Mouse (Mus musculus): ENCODE measurements at regions not wholly inside any gene's neighbourhood (a gene's known extent, or its start where the extent isn't known, plus 50 kb on each side); places are given as distances from the start of the nearest gene placed in this dataset.

DNA sequence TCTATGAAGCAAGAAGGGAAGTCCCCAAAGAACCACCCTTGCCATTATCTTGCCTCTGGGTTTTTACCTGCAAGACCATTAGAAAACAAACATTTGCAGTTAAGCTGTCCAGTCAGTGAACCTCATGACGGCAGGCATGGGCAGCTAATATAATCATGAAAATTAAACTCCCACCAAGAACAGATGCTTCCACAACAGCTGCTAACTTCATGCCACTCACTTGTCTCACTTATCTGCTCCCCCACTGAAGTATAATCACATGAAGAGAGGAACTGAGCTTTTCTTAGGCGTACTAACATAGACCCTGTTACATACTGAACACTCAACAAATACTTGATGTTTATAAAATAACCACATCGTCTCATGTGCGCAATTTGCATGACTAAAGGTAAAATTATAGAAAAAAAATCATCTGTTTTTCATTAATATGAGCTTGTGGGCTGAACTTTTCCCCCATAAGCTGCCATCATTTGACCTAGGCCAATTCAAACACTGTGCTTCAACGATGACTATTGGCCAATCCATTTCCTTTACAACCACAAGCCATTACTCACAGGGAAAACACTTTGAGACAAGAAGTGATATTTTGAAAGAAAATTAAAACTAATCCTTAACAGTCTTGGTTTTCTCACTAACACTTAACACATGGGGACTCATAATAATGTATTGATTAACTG, 267.1 kb downstream of the Nuf2 start:
- Histone ChIP-seq H3K79me2 (ENCODE audit: control insufficient read depth, insufficient read depth, low read length, poor library complexity) (no peaks in the 10 kb centered on the region), H3K4me1 (ENCODE audit: control insufficient read depth in 1 of 2, insufficient read depth in 2 of 2, low read length in 2 of 2) (no peaks in the 10 kb centered on the region), H3K9ac (ENCODE audit: control insufficient read depth, low read depth, low read length, poor library complexity, severe bottlenecking) (no peak overlapping the region), H3K9me3 (replicated peaks; ENCODE audit: insufficient read depth, low read length) (no peaks in the 10 kb centered on the region), H3K27ac (ENCODE audit: control insufficient read depth, low read depth, low read length) (no peak overlapping the region), H3K4me3 (ENCODE audit: control insufficient read depth in 1 of 2, insufficient read depth in 1 of 2, low read depth in 2 of 2, low read length in 2 of 2) (no peak overlapping the region), H3K36me3 (ENCODE audit: control insufficient read depth in 1 of 2, insufficient read depth in 2 of 2, low read length in 2 of 2) (no peaks in the 10 kb centered on the region), H3K27me3 (ENCODE audit: control insufficient read depth in 1 of 2, insufficient read depth in 2 of 2, low read length in 2 of 2) (no peaks in the 10 kb centered on the region)
- no peak for DNase-seq (ENCODE audit: low read depth, low spot score)
- TF ChIP-seq EP300 (IDR thresholded peaks at IDR 0.05; ENCODE audit: low read depth in 1 of 2, low read length in 2 of 2) (no peak), MAZ (IDR thresholded peaks at IDR 0.05; ENCODE audit: low read depth, low read length) (no peak), NRF1 (IDR thresholded peaks at IDR 0.05; ENCODE audit: insufficient read depth, low read depth, low read length, poor library complexity, severe bottlenecking) (no peak), POLR2A (IDR thresholded peaks at IDR 0.05; ENCODE audit: control insufficient read depth in 1 of 2, insufficient read depth in 1 of 2, low read depth in 1 of 2, low read length in 2 of 2, poor library complexity in 1 of 2) (no peak), UBTF (IDR thresholded peaks at IDR 0.05; ENCODE audit: borderline replicate concordance, insufficient read depth, low read depth, low read length) (no peak)

GRCm38 (mm10) chr1:169254250-169254937, 276.9 kb downstream of the Nuf2 start:
- no peak overlapping the region for H3K27ac ChIP-seq (ENCODE audit: control insufficient read depth, low read depth, low read length)
- H3K79me2 ChIP-seq (ENCODE audit: control insufficient read depth, insufficient read depth, low read length, poor library complexity), result no peaks in the 10 kb centered on the region
- no peak overlapping the region for H3K9ac ChIP-seq (ENCODE audit: control insufficient read depth, low read depth, low read length, poor library complexity, severe bottlenecking)
- no peaks in the 10 kb centered on the region for H3K4me1 ChIP-seq (ENCODE audit: control insufficient read depth in 1 of 2, insufficient read depth in 2 of 2, low read length in 2 of 2)
- H3K27me3 ChIP-seq (ENCODE audit: control insufficient read depth in 1 of 2, insufficient read depth in 2 of 2, low read length in 2 of 2), result no peaks in the 10 kb centered on the region
- no peaks in the 10 kb centered on the region for H3K9me3 ChIP-seq (replicated peaks; ENCODE audit: insufficient read depth, low read length)
- TF ChIP-seq POLR2A (IDR thresholded peaks at IDR 0.05; ENCODE audit: control insufficient read depth in 1 of 2, insufficient read depth in 1 of 2, low read depth in 1 of 2, low read length in 2 of 2, poor library complexity in 1 of 2), result no peak
- TF ChIP-seq MAFK (IDR thresholded peaks at IDR 0.05; ENCODE audit: borderline replicate concordance, low read depth, low read length), result no peak
- no peak for TF ChIP-seq JUND (IDR thresholded peaks at IDR 0.05; ENCODE audit: low read depth, low read length)
- TF ChIP-seq ZMIZ1 (IDR thresholded peaks at IDR 0.05; ENCODE audit: low read depth, low read length), result no peak
- TF ChIP-seq USF1 (IDR thresholded peaks at IDR 0.05; ENCODE audit: low read depth, low read length), result no peak
- TF ChIP-seq UBTF (IDR thresholded peaks at IDR 0.05; ENCODE audit: borderline replicate concordance, insufficient read depth, low read depth, low read length), result no peak
- no peak for TF ChIP-seq MAX (IDR thresholded peaks at IDR 0.05; ENCODE audit: low read length)
- no peak for TF ChIP-seq RAD21 (IDR thresholded peaks at IDR 0.05; ENCODE audit: low read depth, low read length)
- no peak for TF ChIP-seq CHD1 (IDR thresholded peaks at IDR 0.05; ENCODE audit: low read depth, low read length)
- no peak for TF ChIP-seq KAT2A (conservative IDR thresholded peaks at IDR 0.05; ENCODE audit: low read depth, low read length)
- H3K4me3 ChIP-seq (ENCODE audit: control insufficient read depth in 1 of 2, insufficient read depth in 1 of 2, low read depth in 2 of 2, low read length in 2 of 2), result no peak overlapping the region
- H3K36me3 ChIP-seq (ENCODE audit: control insufficient read depth in 1 of 2, insufficient read depth in 2 of 2, low read length in 2 of 2), result no peaks in the 10 kb centered on the region
- DNase-seq (ENCODE audit: low read depth, low spot score), result no peak

Data from MEL (cell line).